Mouse (Mus musculus): ENCODE data around the gene Slc8b1.
"Not testable (repeated sequence)": the region's sequence is repeated elsewhere in the genome, so short reads cannot be mapped to it uniquely, and the experiment has no call there.

Slc8b1 gene

GRCm38 (mm10) chr5:120497071-120497470 is 13.9 kb upstream of the Slc8b1 start:
- no peak for DNase-seq

DNA sequence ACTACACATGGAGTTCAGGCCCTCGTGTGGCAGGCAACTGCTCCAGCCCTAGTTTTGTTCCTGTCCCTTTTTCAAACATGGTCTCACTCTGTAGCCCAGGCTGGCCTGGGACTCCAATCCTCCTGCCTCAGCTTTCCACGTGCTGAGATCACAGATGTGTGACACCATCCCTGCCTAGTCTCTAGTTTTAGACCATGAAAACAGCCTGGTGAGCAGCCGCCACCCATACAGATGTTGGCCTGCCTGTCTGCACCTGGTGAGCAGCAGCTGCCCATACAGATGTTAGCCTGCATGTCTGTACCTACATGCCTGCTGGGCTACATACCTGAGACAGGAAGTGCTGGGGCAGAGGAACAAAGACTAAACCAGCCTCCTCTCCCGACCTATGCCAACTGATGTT is 11.8 kb upstream of the Slc8b1 start:
- DNase-seq = no peak

DNA sequence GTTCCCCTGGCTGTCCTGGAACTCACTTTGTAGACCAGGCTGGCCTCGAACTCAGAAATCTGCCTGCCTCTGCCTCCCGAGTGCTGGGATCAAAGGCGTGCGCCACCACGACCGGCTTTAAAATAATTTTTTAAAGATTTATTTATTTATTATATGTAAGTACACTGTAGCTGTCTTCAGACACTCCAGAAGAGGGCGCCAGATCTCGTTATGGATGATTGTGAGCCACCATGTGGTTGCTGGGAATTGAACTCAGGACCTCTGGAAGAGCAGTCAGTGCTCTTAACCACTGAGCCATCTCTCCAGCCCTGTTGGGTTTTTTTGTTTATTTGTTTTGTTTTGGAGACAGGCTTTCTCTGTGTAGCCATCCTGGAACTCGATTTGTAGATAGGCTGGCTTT is 10.4 kb upstream of the Slc8b1 start:
- DNase-seq = not testable (repeated sequence)

DNA sequence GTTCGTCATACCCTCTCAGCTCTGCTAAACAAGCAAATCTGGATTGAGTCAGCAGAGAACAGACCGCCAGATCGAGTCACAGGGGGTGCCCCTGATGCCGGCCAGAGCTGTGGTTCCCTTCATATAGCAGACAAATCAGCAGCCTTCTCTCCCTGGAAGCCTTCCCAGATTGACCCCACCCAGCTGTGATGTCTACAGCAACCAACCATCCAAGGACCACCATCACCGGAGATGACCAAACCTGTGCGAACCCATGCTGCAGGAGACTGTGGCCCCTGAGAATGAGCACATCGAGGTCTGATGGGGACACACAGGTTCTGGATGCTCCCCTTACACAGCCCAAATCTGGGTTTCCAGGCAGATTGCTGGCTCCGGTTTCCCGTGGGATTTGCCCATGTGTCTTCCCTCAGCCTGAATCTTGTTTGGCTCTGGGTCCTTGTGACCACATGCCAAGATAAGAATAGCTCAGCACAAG is 8.8 kb upstream of the Slc8b1 start:
- DNase-seq = no peak

DNA sequence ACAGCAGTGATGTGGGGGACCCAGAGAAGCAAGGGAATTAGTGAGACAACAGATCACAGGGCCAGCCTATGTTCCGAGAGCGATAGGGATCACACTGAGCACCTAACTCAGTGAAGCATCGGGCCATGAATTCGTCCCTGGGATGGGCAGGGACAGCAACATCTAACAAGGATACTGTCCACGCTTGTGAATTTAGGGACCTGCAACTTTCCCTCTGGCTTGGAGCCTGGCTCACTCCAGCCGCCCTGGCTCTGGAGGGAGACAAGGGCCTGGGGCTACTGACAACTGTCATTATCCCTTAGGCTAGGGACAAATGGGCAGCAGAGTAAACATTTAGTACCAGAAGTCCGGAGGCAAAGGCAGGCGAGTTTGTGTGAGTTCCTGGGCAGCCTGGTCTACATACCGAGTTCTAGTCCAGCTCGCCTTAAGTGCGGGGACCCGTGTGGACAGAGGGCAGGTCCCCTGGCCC is 8.3 kb upstream of the Slc8b1 start:
- DNase-seq = no peak

DNA sequence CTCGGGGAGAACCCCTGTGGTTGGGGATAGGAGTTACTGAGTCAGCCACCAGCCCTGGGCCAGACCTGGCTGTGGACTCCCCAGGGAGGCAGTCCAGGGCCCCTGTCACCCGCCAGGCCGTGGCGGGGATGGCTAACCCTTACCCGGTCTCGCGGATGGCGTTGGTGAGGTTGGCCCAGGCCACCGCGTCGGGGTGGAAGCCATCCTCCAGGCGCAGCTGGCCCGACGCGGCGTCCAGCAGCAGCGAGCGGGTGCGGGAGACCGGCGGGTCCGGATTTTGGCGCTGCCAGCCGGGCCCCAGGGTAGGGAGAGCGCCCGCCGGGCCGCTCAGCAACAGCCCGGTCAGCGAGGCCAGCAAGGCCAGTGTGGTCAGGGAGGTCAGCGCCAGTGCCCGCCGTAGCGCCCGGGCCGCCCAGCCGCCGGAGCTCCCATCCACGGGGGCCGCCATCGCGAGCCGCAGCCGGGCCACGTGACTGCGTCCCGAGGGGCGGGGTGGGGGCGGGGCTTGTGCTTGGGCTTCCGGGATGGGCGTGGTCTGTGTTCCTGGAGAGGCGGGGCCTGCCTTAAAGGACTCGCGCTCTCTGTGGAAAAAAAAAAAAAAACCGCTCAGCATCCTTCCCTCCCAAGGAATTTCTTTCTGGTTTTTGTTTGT is 7.7 kb upstream of the Slc8b1 start, which contains the start of gene Plbd2:
Gene Plbd2 (minus strand): TSS at position 482 of the 652 bp plus-strand sequence.
- peak; percentile 84 for DNase-seq

- DNase-seq = peak; percentile 54
These were observed 5.6 kb upstream of the Slc8b1 start for GRCm38 (mm10) chr5:120505368-120505767.

DNA sequence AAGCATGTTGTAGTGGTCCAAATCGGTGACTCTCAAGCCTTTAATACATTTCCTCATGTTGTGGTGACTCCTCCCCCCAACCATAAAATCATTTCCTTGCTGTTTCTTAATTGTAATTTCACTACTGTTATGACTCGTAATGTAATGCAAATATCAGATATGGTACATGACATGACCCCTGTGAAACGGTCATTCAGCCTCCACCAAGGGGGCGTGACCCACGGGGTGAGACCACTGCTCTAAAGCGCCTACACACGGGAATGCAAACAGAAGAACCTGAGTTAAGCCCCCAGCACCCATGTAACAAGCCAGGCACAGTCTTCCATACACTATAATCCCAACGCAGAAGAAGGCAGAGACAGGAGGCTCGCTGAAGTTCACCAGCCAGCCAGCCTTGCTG is 5.2 kb upstream of the Slc8b1 start:
- no peak for DNase-seq

- DNase-seq = no peak
These were observed 4.5 kb upstream of the Slc8b1 start for GRCm38 (mm10) chr5:120506490-120506889.

GRCm38 (mm10) chr5:120507311-120507710 is 3.7 kb upstream of the Slc8b1 start:
- DNase-seq = no peak

DNA sequence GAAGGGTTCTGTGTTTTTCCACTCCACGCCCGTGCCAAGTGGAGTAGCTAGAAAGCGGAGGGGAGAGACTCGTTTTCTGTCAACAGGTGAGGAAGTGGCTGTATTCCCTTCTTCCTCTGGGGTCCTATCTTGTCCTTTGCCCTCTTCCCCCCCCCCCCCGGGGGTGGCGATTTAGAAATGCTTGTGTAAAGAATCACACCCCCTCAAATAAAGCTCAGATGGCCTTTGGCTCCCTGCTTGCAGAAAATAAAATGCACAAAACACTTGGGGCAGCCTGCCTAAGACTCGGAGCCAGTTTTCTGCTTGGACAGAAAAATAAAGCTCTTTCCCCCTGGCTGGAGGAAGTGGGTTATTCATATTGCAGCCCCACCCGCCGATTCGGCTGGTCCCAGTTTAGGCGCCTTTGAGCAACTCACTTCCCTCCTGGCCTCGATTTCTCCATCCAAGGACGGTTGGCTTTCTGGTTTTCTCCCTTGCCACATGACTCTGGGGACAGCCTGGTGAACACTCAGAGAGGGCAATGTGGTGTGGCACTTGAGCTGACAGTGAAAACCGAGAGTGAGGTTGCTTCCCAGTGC is 764 bp downstream of the Slc8b1 start:
- no peak for DNase-seq

GRCm38 (mm10) chr5:120512911-120513555 is 2.1 kb downstream of the Slc8b1 start:
- no peak for DNase-seq

DNA sequence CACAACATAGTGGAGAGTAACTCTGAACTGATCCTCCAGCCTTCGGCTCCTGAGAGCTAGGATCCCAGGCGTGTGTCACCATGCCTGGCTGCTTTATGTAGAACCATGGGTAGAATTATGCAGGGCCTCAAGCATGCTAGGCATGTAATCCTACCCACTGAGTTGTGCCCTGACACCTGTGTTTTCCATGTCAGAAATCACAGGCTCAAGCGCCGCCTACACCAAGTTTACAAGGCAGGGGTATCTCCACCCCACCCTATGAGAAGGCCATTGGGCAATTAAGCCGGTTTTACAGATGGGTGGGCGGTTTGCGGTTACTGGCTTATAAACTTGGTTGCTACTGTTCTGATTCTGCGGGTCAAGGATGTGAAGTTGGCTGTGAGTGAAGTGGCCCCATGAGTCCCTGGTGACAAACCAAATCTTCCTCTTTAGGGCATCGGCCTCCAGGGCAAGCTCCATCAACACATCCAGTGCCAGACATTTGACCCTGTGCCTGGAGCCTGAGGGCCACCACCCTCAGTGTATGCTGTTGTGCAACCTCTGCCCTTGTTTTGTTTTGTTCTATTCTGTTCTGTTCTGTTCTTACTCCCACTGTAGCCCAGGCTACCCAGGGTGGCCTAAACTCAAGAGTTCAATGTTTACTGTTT is 3.2 kb downstream of the Slc8b1 start:
- DNase-seq = no peak

- DNase-seq = no peak
These were observed 3.8 kb downstream of the Slc8b1 start for GRCm38 (mm10) chr5:120514754-120515153.

- no peak for DNase-seq
These were observed 4.5 kb downstream of the Slc8b1 start for GRCm38 (mm10) chr5:120515451-120515850.

- DNase-seq = no peak
These were observed 5.4 kb downstream of the Slc8b1 start for GRCm38 (mm10) chr5:120516221-120516984.

DNA sequence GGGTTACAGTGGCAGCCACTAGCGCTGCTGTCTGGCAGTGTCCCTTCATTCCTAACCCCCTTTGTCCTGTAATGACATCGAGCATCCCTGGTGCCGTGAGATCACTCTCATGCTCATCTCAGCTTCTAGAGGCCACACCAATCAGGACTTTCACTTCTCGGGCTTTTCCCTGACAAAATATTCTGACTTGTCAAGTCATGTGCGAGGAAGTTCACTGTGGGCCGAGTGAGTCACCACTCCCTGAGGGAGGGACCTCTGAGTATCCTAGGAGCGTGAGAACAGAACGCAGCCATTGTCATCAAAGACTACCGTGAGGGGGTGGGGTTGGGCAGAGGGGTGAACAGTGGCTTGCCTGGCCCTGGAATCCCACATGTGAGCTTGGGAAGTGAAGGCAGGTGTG is 6.6 kb downstream of the Slc8b1 start:
- DNase-seq = no peak

GRCm38 (mm10) chr5:120522649-120523048 is 11.7 kb downstream of the Slc8b1 start:
- DNase-seq = no peak

GRCm38 (mm10) chr5:120524736-120525135 is 13.8 kb downstream of the Slc8b1 start:
- DNase-seq = no peak

DNA sequence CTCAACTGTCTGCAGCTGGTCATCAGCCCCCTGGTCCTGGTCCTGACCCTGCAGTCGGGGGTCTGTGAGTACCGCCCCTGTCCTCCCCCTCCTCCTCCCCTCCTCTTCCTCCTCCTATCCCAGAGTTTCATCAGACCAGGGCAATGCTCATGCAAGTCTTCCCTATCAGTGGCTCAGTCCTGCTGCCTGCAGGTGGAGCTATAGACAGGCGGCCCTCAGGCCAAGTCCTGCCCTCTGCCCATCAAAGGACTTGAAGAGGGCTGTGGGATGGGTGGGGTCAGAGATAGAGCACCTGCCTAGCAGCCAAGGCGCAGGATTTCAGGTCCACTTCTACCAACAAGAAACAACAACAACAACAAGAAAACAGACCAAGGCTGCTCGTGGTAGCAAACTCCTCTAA is 14.8 kb downstream of the Slc8b1 start:
- DNase-seq = no peak

- no peak for DNase-seq
These were observed 15.3 kb downstream of the Slc8b1 start for GRCm38 (mm10) chr5:120526311-120526710.

- no peak for DNase-seq
These were observed 16.5 kb downstream of the Slc8b1 start for GRCm38 (mm10) chr5:120527296-120527964.

All from right cerebral cortex, postnatal 14 days (tissue).